Mouse (Mus musculus) Patski (cell line): ENCODE measurements around the gene Fig4. TPM values are rescaled to one million over a fixed set of nuclear protein-coding genes. Genes with fewer than 3 reads are reported as not detected.

Experiments used
- ATAC-seq: fragments of 100-300 bp; one replicate; pipeline ENCODE4 v1.8.0; 2021
- CTCF ChIA-PET: fragments of 350-600 bp; sonication (Branson Sonifier 250); formaldehyde crosslinking; loops from one replicate; lab custom pipeline; 2022; ENCODE audit warnings: inconsistent platforms; lab: Charles Lee
- POLR2A ChIA-PET: fragments of 350-600 bp; sonication (Branson Sonifier 250); formaldehyde crosslinking; loops from one replicate; lab custom pipeline; 2022; ENCODE audit warnings: antibody characterized with exemption, inconsistent platforms; lab: Charles Lee
- DNase-seq: peaks from one replicate; pipeline ENCODE4 v3.0.0-alpha.2; 2011; ENCODE audit warnings: low read depth, low spot score
- H3K27me3 ChIP-seq: fragments of 371-371 bp; one replicate; pipeline ENCODE4 v1.5.1; 2021
- CTCF ChIP-seq: fragments of 100-300 bp; IDR thresholded peaks from one replicate; pipeline ENCODE4 v1.5.1; 2021
- in situ Hi-C: fragments of 300-500 bp; cut with MboI; formaldehyde crosslinking; loops from 3 replicates; pipeline ENCODE4 v1.11.1; 2018; ENCODE audit warnings: low pct_unique_long_range_greater_than_20kb, mixed read lengths
- polyA plus RNA-seq: library from polyadenylated mRNA; unstranded; gene quantifications from one replicate; pipeline ENCODE4 v1.2.3, GENCODE M21; 2021

Gene Fig4
- polyA plus RNA-seq, 1 experiment from 2014 or later: 17.1 TPM

- in situ Hi-C loops: loop anchor here (5.0 kb wide), 1 partner anchor 255 kb away; no protein-coding TSS in a partner anchor
- CTCF ChIA-PET: no interaction called here
Measured at GRCm38 (mm10) chr10:41271860-41272259, 31.2 kb downstream of the Fig4 start.

GRCm38 (mm10) chr10:41261889-41262288, 41.2 kb downstream of the Fig4 start:
- H3K27me3 ChIP-seq: no peaks in the 10 kb centered on the region
- no peak for ATAC-seq
- ChIA-PET POLR2A (no interaction called here), CTCF (interaction anchor here (1.0 to 1.2 kb wide), 2 partner anchors 14 to 246 kb away, joined by 3 read pairs; no protein-coding TSS in a partner anchor)
- in situ Hi-C loops: no loop called here
- no peak for DNase-seq
- TF ChIP-seq CTCF: peak; percentile 16

More at GRCm38 (mm10) chr10:41271860-41272259, 31.2 kb downstream of the Fig4 start:
- POLR2A ChIA-PET: no interaction called here
- ATAC-seq (no peak), DNase-seq (no peak)
- H3K27me3 ChIP-seq: no peaks in the 10 kb centered on the region
- TF ChIP-seq CTCF: peak; percentile 68

- ATAC-seq (no peak), DNase-seq (no peak)
- no peaks in the 10 kb centered on the region for H3K27me3 ChIP-seq
- no peak for TF ChIP-seq CTCF
- in situ Hi-C loops: no loop called here
- POLR2A ChIA-PET: no interaction called here
- CTCF ChIA-PET: interaction anchor here (1.0 to 1.2 kb wide), 2 partner anchors 15 to 245 kb away, joined by 3 read pairs; no protein-coding TSS in a partner anchor
Measured at GRCm38 (mm10) chr10:41261218-41261617, 41.8 kb downstream of the Fig4 start.

DNA sequence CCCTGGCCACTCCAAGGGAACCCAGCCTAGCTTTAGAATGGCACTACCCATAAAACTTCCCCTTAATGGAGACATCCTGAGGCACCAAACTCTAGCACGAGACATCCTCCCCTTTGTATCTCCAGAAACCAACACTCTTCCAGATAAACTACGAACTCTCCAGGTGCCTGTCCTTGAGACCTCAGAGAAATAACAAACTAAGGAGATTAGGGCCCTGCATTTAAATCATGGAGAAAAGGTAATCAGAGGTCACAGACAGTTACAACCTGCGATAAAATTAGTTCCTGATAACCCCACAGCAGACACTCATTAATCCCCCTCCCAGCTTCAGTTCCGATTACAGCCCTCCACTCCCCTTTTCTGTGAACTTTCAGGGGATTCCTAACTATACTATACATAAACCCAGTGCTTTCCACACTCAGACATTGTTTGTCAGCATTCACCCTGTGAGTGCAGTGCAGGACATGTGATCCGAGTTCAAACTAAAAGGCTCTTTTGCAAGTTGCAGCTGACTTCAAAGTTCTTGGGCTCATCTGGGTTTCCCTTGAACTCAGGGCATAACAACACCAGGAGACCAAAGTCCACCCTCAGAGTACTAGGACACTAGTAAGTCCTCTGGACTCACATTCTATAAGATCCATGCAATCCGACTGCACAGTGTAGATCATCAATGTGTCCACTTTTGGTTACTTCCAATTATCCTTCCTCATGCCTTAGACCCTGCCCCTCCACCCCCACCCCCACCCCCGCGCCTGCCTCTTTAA, 42.6 kb downstream of the Fig4 start:
- ATAC-seq (no peak), DNase-seq (no peak)
- POLR2A ChIA-PET: no interaction called here
- no peak for TF ChIP-seq CTCF
- CTCF ChIA-PET: no interaction called here
- H3K27me3 ChIP-seq: no peaks in the 10 kb centered on the region
- in situ Hi-C loops: no loop called here

GRCm38 (mm10) chr10:41250749-41251065, 52.4 kb downstream of the Fig4 start:
- ChIA-PET CTCF (interaction anchor here (1.5 kb wide), 1 partner anchor 247 kb away, joined by 3 read pairs; no protein-coding TSS in a partner anchor), POLR2A (no interaction called here)
- ATAC-seq (no peak), DNase-seq (no peak)
- no peak for TF ChIP-seq CTCF
- no peaks in the 10 kb centered on the region for H3K27me3 ChIP-seq
- in situ Hi-C loops: no loop called here

DNA sequence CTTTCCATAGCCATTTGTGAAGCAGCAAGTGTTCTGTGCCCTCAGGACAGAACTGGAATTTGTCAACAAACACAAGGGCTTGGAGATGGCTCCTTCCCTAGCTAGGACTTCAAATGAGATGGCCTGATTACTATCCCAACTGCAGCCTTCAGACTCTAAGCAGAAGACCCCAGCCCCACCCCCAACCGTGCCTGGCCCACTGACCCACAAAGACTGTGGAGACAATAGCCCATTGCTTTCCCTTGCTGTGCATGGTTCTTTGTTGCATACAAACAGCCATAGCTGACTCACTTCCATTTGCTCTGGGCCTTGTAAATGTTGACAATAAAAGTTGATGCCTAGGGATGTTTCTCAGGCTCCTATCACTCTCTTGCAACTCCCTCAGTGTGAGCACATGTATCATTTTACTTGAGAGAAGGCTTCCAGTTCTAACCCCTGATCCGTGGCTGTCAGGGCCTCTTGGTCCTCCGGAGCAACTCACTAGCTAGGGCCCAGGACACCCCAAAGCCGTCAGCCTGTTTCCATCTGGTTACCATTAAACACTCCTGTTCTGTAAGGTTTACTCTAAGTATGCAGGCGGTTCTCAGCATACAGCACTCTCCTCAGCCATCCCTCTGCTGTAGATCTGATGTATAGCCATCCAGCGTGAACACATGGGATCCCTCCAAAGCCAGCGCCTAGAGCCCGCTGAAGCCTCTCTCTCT, 52.9 kb downstream of the Fig4 start:
- ChIA-PET POLR2A (no interaction called here), CTCF (no interaction called here)
- no peaks in the 10 kb centered on the region for H3K27me3 ChIP-seq
- in situ Hi-C loops: no loop called here
- DNase-seq (no peak), ATAC-seq (no peak)
- TF ChIP-seq CTCF: no peak

GRCm38 (mm10) chr10:41249006-41249659, 53.9 kb downstream of the Fig4 start:
- CTCF ChIA-PET: no interaction called here
- POLR2A ChIA-PET: no interaction called here

GRCm38 (mm10) chr10:41247800-41248473, 55.1 kb downstream of the Fig4 start:
- in situ Hi-C loops: no loop called here
- H3K27me3 ChIP-seq: no peaks in the 10 kb centered on the region
- ATAC-seq: no peak
- DNase-seq: no peak
- CTCF ChIA-PET: no interaction called here
- POLR2A ChIA-PET: no interaction called here
- no peak for TF ChIP-seq CTCF

More at GRCm38 (mm10) chr10:41249006-41249659, 53.9 kb downstream of the Fig4 start:
- no peak for ATAC-seq
- DNase-seq: no peak
- in situ Hi-C loops: no loop called here
- H3K27me3 ChIP-seq: no peaks in the 10 kb centered on the region
- no peak for TF ChIP-seq CTCF

DNA sequence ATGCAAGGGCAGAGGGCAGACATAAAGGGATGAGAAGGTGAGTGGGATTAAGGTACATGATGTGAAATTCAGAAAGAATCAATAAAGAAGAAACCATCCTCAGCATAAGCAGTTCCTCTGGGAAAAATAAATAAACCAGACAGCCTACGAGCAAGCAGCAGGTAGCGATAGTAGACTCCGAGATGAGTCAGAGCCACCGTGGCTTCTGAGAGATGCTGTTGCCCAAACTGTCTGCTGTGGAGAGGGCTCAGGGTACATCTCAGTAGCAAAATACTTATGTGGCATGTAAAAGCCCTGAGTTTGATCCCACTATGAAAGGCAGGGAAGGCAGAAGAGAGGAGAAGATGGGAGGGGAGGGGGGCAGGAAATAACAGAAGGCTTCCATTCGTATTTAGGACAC, 56.9 kb downstream of the Fig4 start:
- no peak for DNase-seq
- ChIA-PET POLR2A (no interaction called here), CTCF (no interaction called here)
- no peak for ATAC-seq
- TF ChIP-seq CTCF: no peak
- H3K27me3 ChIP-seq: no peaks in the 10 kb centered on the region
- in situ Hi-C loops: no loop called here

DNA sequence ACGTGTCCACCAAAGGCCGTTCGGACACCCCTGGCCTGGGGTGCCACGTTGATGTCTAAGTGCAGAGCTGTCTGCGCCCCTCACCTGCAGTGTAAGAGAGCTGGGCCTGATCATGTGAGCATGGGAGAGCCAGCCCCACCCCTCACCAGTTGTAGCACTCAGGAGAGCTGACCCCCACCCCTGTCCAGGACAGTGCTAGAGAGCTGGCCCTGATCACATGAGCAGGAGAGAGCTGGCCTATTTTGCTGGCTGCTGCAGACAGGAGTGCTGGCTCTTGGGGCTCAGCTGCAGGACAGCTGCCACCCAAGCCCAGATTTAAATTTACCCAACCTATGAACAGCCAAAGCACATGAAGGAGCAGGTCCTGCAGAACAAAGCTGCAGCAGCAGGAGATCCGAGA, 57.6 kb downstream of the Fig4 start:
- ChIA-PET CTCF (no interaction called here), POLR2A (no interaction called here)
- DNase-seq: no peak
- no peaks in the 10 kb centered on the region for H3K27me3 ChIP-seq
- ATAC-seq: no peak
- TF ChIP-seq CTCF: no peak
- in situ Hi-C loops: no loop called here
